Mouse (Mus musculus) forebrain, embryonic 15.5 days (tissue): ENCODE data around the gene Dnase1l3. TPM values are rescaled to one million over a fixed set of nuclear protein-coding genes. Genes with fewer than 3 reads are reported as not detected.
A peak's percentile ranks its signal among the peaks of the same experiment; 100 is the strongest.

ENCODE experiments used
- ATAC-seq: fragments of 200-750 bp; cut with Nextera tagmentation; replicated peaks from 2 replicates; pipeline ENCODE4 v1.8.0; 2017; ENCODE audit warnings: mild to moderate bottlenecking, moderate TSS enrichment, moderate library complexity
- H3K27ac ChIP-seq: fragments of 300-500 bp; sonication (generic); replicated peaks from 2 replicates; pipeline ENCODE4 v1.5.1; 2015; ENCODE audit warnings: mild to moderate bottlenecking, inconsistent platforms
- H3K27me3 ChIP-seq: fragments of 300-500 bp; sonication (generic); 2 replicates; pipeline ENCODE4 v1.6.1; 2015; ENCODE audit warnings: inconsistent platforms
- H3K36me3 ChIP-seq: fragments of 300-500 bp; sonication (generic); 2 replicates; pipeline ENCODE4 v1.6.1; 2015; ENCODE audit warnings: mild to moderate bottlenecking, inconsistent platforms
- H3K4me1 ChIP-seq: fragments of 300-500 bp; sonication (generic); 2 replicates; pipeline ENCODE4 v1.6.1; 2015; ENCODE audit warnings: inconsistent platforms
- H3K4me2 ChIP-seq: fragments of 300-500 bp; sonication (generic); replicated peaks from 2 replicates; pipeline ENCODE4 v1.6.1; 2015; ENCODE audit warnings: mild to moderate bottlenecking, inconsistent platforms
- H3K4me3 ChIP-seq: fragments of 300-500 bp; sonication (generic); 2 replicates; pipeline ENCODE4 v1.5.1; 2015; ENCODE audit warnings: mild to moderate bottlenecking, inconsistent platforms
- H3K9ac ChIP-seq: fragments of 300-500 bp; sonication (generic); replicated peaks from 2 replicates; pipeline ENCODE4 v1.6.1; 2015; ENCODE audit warnings: mild to moderate bottlenecking, inconsistent platforms
- H3K9me3 ChIP-seq: fragments of 300-500 bp; sonication (generic); 2 replicates; pipeline ENCODE4 v1.6.1; 2016; ENCODE audit warnings: inconsistent platforms
- WGBS: fragments of 180-500 bp; shearing (Covaris S2); methylation state at CpG from one replicate; pipeline ENCODE4 v1.1.7; 2015; ENCODE audit warnings: mixed read lengths; 5-methylcytosine and 5-hydroxymethylcytosine counted together
- polyA plus RNA-seq: library from polyadenylated mRNA; unstranded; fragments of >200 nt; fragmentation: Nextera tagmentation; extraction: Ambion mirVana; gene quantifications from 2 replicates; pipeline ENCODE4 v1.2.1, GENCODE M21; 2015

Dnase1l3 gene
- polyA plus RNA-seq, 1 experiment from 2014 or later = 0.09 TPM

- H3K27ac ChIP-seq = no peak overlapping the region
- H3K4me1 ChIP-seq = peaks cover 8% of the 10 kb centered on the region
- 0 out of 2 replicates have a peak overlapping the region, but pooled peaks have one; percentile 6 for H3K4me3 ChIP-seq
- H3K9me3 ChIP-seq = no peaks in the 10 kb centered on the region
- ATAC-seq = peak; percentile 61
- no peaks in the 10 kb centered on the region for H3K36me3 ChIP-seq
- no peak overlapping the region for H3K9ac ChIP-seq
- H3K27me3 ChIP-seq = peaks cover 19% of the 10 kb centered on the region
- 2% methylated on average over 15 of the region's 15 CpGs for WGBS
- peak overlapping the region; percentile 25; the same call in 1 of the 2 replicates for H3K4me2 ChIP-seq
These were observed 2.9 kb upstream of the Dnase1l3 start for GRCm38 (mm10) chr14:7997255-7997696.

- H3K36me3 ChIP-seq = no peaks in the 10 kb centered on the region
These were observed 2.2 kb downstream of the Dnase1l3 start for GRCm38 (mm10) chr14:7992158-7992557.

DNA sequence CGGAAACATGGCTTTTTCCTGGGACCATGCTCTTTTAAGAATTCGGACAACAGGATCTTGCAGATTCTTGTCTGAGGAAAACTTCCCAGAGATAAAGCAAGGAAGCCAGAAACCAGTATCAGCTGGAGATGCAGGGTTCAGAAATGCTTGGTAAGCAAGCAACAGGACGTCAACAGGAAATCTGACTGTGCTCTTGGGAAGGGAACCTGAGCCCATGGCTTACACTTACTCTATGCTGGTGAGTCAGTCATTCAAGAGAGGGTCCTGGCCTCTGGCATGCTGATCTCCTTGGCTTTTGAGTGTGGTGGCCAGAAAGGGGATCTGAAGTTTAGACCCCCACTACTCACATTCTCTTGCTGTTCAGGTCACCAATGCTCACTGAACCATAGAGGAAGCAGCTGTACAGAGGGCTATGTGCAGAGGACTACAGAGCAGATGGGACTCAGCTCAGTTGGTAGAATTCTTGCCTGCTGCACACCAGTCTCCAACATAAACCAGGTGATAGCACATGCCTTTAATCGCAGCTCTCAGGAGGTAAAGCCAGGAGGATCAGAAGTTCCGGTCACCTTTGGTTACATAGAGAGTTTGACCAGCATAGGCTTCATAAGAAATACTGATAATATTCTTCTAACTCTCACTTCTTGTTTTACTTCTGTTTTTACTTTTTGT is 3.1 kb downstream of the Dnase1l3 start:
- H3K9ac ChIP-seq = no peak overlapping the region
- ATAC-seq = no peak
- H3K4me2 ChIP-seq = no peak overlapping the region
- H3K27me3 ChIP-seq = no peaks in the 10 kb centered on the region
- H3K36me3 ChIP-seq = no peaks in the 10 kb centered on the region
- WGBS = 84% methylated on average over 5 of the region's 5 CpGs
- H3K9me3 ChIP-seq = no peaks in the 10 kb centered on the region
- no peak overlapping the region for H3K27ac ChIP-seq
- H3K4me3 ChIP-seq = no peak overlapping the region
- H3K4me1 ChIP-seq = no peaks in the 10 kb centered on the region

More at GRCm38 (mm10) chr14:7992158-7992557, 2.2 kb downstream of the Dnase1l3 start:
- H3K9me3 ChIP-seq = no peaks in the 10 kb centered on the region
- H3K4me3 ChIP-seq = no peak overlapping the region
- H3K4me2 ChIP-seq = no peak overlapping the region
- H3K27ac ChIP-seq = no peak overlapping the region
- ATAC-seq = no peak
- WGBS = 79% methylated on average over 6 of the region's 6 CpGs
- no peak overlapping the region for H3K9ac ChIP-seq
- peaks cover 4% of the 10 kb centered on the region; the same call in 1 of the 2 replicates for H3K4me1 ChIP-seq
- no peaks in the 10 kb centered on the region for H3K27me3 ChIP-seq

GRCm38 (mm10) chr14:7989961-7990360 is 4.4 kb downstream of the Dnase1l3 start:
- Histone ChIP-seq H3K4me1 (no peaks in the 10 kb centered on the region), H3K9me3 (no peaks in the 10 kb centered on the region), H3K4me3 (no peak overlapping the region), H3K9ac (no peak overlapping the region), H3K27ac (no peak overlapping the region), H3K27me3 (no peaks in the 10 kb centered on the region), H3K36me3 (no peaks in the 10 kb centered on the region), H3K4me2 (no peak overlapping the region)
- WGBS = 84% methylated on average over 3 of the region's 3 CpGs
- ATAC-seq = no peak

DNA sequence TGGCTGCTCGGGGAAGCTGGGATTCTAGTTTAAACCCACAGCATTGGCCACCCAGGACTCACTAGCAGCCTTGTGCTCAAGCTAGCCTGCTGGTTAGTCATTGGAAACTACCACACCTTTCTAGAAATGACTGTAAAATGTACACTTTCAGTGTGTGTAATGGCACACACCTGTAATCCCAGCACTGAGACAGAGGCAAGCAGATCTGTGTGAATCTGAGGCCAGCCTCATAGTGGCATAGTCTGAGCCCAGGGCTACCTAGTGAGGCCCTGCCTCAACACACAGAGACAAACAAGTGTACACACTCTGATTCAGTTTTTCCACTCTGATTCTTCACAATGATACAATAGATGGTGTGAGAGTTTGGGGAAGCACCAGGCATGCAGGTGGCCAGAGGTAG is 5.0 kb downstream of the Dnase1l3 start:
- 41% methylated on average over 1 of the region's 1 CpGs for WGBS
- Histone ChIP-seq H3K36me3 (no peaks in the 10 kb centered on the region), H3K4me3 (no peak overlapping the region), H3K27me3 (no peaks in the 10 kb centered on the region), H3K9ac (no peak overlapping the region), H3K4me1 (no peaks in the 10 kb centered on the region), H3K9me3 (no peaks in the 10 kb centered on the region), H3K4me2 (no peak overlapping the region), H3K27ac (no peak overlapping the region)
- ATAC-seq = no peak

- Histone ChIP-seq H3K4me2 (no peak overlapping the region), H3K9ac (no peak overlapping the region), H3K27me3 (no peaks in the 10 kb centered on the region), H3K4me1 (no peaks in the 10 kb centered on the region), H3K9me3 (no peaks in the 10 kb centered on the region), H3K4me3 (no peak overlapping the region), H3K27ac (no peak overlapping the region), H3K36me3 (no peaks in the 10 kb centered on the region)
- WGBS = 97% methylated on average over 6 of the region's 6 CpGs
- ATAC-seq = no peak
These were observed 7.5 kb downstream of the Dnase1l3 start for GRCm38 (mm10) chr14:7986913-7987312.

DNA sequence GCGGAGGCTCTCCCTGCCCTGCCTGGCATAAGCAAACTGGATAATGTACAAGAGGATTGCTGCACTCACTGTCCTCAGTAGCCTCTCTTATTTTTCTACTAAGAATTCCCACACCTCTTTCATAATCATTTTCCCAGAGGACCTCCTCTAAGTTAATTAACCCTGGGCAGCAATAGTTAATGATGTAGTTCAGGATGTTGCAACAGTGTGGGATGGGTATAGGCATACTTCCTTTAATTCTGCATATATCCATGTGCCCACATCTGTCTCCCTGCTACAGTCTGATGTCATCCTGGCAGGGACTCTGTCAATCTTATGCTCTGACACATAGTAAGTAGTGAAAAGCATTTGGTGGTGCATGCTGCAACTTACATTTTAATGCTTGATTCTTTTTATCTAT is 13.1 kb downstream of the Dnase1l3 start:
- Histone ChIP-seq H3K9ac (no peak overlapping the region), H3K36me3 (no peaks in the 10 kb centered on the region), H3K27me3 (no peaks in the 10 kb centered on the region), H3K4me3 (no peak overlapping the region), H3K9me3 (no peaks in the 10 kb centered on the region), H3K27ac (no peak overlapping the region), H3K4me1 (no peaks in the 10 kb centered on the region), H3K4me2 (no peak overlapping the region)
- WGBS = 89% methylated on average over 1 of the region's 1 CpGs
- ATAC-seq = no peak

GRCm38 (mm10) chr14:7978183-7978582 is 16.2 kb downstream of the Dnase1l3 start:
- 81% methylated on average over 1 of the region's 1 CpGs for WGBS
- Histone ChIP-seq H3K27ac (no peak overlapping the region), H3K4me2 (no peak overlapping the region), H3K4me1 (no peaks in the 10 kb centered on the region), H3K9me3 (no peaks in the 10 kb centered on the region), H3K4me3 (no peak overlapping the region), H3K27me3 (no peaks in the 10 kb centered on the region), H3K36me3 (no peaks in the 10 kb centered on the region), H3K9ac (no peak overlapping the region)
- ATAC-seq = no peak

DNA sequence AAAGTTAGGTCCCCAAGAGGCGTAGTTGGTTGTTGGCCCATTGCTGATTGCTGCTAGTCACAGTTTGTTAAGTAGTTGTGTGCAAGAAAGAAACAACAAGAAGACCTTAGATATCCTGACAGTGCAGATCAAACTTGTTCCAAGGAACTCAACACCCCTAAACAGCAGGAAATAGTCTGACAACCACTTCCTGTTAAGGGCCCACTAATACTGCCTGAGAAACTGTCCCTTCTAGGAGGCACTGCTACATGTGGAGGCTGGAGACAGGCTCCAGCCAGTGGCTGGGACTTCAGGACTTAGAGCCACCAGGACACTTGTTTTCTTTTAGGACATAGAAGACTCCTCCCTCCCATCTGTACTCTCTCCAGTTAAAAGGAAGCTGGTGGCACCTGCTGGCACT is 16.9 kb downstream of the Dnase1l3 start:
- no peaks in the 10 kb centered on the region for H3K36me3 ChIP-seq
- H3K27me3 ChIP-seq = no peaks in the 10 kb centered on the region
- H3K4me1 ChIP-seq = no peaks in the 10 kb centered on the region
- H3K27ac ChIP-seq = no peak overlapping the region
- H3K4me2 ChIP-seq = no peak overlapping the region
- ATAC-seq = no peak
- H3K9ac ChIP-seq = no peak overlapping the region
- 98% methylated on average over 1 of the region's 1 CpGs for WGBS
- no peak overlapping the region for H3K4me3 ChIP-seq
- H3K9me3 ChIP-seq = no peaks in the 10 kb centered on the region

- no peaks in the 10 kb centered on the region for H3K36me3 ChIP-seq
- no peak overlapping the region for H3K9ac ChIP-seq
- H3K4me3 ChIP-seq = no peak overlapping the region
- no peaks in the 10 kb centered on the region for H3K27me3 ChIP-seq
- no peak overlapping the region for H3K27ac ChIP-seq
- ATAC-seq = no peak
- H3K4me2 ChIP-seq = no peak overlapping the region
- no peaks in the 10 kb centered on the region for H3K9me3 ChIP-seq
- 88% methylated on average over 6 of the region's 6 CpGs for WGBS
- H3K4me1 ChIP-seq = no peaks in the 10 kb centered on the region
These were observed 19.2 kb downstream of the Dnase1l3 start for GRCm38 (mm10) chr14:7975177-7975576.

DNA sequence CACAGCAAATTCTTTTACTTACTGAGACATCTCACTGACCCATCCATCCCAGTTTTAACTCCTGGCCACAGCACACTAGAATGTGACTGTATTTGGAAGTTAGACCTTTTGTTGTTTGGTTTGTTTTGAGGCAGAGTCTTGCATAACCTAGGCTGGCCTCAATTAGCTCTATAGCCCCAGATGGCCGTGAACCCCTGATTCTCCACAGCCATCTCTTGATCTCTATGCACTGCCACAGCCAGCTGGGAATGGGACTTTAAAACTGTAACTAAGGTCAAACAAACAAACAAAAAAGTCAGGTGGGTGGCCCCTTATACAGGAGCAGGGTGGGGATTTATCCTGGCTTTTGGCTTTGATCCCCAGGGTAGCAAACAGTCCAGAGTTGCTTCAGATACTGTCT is 19.7 kb downstream of the Dnase1l3 start:
- H3K9ac ChIP-seq = no peak overlapping the region
- ATAC-seq = no peak
- H3K27me3 ChIP-seq = no peaks in the 10 kb centered on the region

DNA sequence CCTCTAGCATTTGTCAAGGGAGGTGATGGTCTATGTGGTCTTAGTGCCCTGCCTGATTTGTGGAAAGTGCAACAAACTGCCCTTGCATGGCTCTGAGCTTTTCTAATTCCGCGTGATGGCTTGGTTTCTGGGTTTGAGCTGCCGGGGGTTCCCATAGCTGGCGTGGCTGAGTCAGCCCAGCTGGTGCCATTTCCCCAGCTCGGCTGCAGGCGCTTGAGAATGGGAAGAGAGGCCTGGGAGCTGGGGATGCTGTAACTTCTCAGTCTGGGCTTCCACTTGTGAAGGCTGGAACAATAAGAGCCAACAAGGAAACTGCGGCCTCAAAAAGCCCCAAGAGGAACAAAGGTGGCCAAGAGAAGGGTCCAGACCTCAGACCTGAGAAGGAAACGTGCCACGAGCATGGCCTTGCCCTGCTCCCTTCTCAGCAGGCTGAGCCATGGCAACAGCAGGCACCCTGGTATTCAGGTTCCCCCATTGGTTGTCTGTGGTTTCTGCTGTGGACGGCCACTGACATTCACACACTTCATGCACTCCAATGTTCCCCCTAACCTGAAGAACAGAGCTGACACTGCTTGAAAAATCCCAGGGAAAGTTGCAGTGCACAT is 22.4 kb downstream of the Dnase1l3 start:
- 72% methylated on average over 10 of the region's 10 CpGs for WGBS
- no peaks in the 10 kb centered on the region for H3K4me1 ChIP-seq

More for the DNA sequence above, 19.7 kb downstream of the Dnase1l3 start:
- Histone ChIP-seq H3K4me3 (no peak overlapping the region), H3K9me3 (no peaks in the 10 kb centered on the region), H3K4me2 (no peak overlapping the region), H3K36me3 (no peaks in the 10 kb centered on the region), H3K4me1 (no peaks in the 10 kb centered on the region), H3K27ac (no peak overlapping the region)
- 82% methylated on average over 1 of the region's 1 CpGs for WGBS

More for the DNA sequence above, 22.4 kb downstream of the Dnase1l3 start:
- H3K36me3 ChIP-seq = no peaks in the 10 kb centered on the region
- no peaks in the 10 kb centered on the region for H3K27me3 ChIP-seq
- H3K9ac ChIP-seq = no peak overlapping the region
- H3K4me3 ChIP-seq = no peak overlapping the region
- ATAC-seq = no peak
- H3K4me2 ChIP-seq = no peak overlapping the region
- no peak overlapping the region for H3K27ac ChIP-seq
- H3K9me3 ChIP-seq = no peaks in the 10 kb centered on the region
